Mouse (Mus musculus) thymus, adult 18-20 months (tissue): ENCODE results near the gene Arfgap1.

Experiments
- DNase-seq, 2 experiments: peaks; one replicate each; pipeline ENCODE4 v3.0.0; 2022; ENCODE audit warnings: mixed read lengths in 2 of 2

The Arfgap1 gene

DNA sequence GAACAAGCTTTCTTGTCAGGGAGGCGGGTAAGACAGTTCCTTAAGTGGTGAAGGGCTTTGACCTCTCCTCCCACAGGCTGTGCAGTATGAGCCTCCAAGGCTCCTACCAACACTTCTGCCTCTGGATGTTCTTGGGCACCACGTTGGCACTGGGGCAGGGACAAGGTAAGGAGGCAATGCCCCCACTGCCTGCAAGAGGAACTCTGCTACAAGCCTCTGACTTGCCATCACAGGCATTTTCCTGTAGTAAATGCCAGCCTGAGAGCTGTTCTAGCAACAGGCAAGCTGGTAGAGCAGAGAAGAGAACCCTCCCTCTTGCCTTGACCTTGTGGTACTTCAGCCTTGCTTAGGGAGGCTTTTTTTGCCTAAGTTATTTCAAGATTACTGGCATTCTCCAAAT is 19.4 kb downstream of the Arfgap1 start, which contains the start of gene Col20a1:
TSS of gene Col20a1 (plus strand) at position 87 of the 400 bp plus-strand sequence.
- no peak for DNase-seq

DNA sequence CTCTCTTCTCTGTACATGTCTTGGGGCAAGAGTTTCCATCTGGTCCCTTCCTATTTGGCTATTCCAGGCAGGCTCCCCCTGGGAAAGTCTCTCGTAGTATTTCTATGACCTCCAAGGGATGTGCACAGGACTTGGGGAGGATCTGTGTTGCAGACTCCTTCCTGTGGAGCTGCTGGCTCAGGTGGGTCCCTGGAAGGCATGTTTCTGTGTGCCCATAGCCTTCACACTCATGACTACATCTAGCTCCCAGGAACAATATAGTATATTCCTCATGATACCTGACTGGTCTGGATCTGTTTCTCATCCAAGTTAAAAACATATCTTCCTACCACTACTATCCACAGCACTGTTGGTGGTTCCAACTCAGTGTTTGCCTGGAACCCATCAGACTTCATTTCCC is 20.0 kb downstream of the Arfgap1 start:
- no peak for DNase-seq

GRCm38 (mm10) chr2:180987432-180988030 is 20.5 kb downstream of the Arfgap1 start:
- no peak for DNase-seq

- DNase-seq, result no peak
Measured at GRCm38 (mm10) chr2:180988347-180988913, 21.4 kb downstream of the Arfgap1 start.

- no peak for DNase-seq
Measured at GRCm38 (mm10) chr2:180988948-180989347, 21.9 kb downstream of the Arfgap1 start.

DNA sequence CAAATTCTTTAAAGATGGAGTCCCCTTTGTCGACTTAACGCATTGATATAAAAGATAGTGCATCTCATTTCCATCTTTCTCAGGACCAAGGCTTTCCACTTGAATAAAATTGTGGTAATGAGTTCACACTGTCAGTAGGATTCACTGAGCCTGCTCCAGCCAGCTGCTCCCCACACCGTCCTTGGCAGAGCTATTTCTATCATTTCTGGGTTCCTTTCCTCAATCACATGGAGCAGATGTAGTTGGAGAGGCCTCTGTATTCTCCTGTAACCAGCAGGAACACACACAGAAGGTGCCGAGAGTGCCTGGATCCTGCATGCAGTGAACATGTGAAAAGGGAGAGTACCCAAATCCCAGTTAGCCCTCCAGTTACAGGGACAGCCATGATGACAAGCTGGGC is 23.3 kb downstream of the Arfgap1 start:
- no peak for DNase-seq

GRCm38 (mm10) chr2:180994360-180994759 is 27.3 kb downstream of the Arfgap1 start:
- DNase-seq, result no peak

GRCm38 (mm10) chr2:180995457-180995856 is 28.4 kb downstream of the Arfgap1 start:
- no peak for DNase-seq

DNA sequence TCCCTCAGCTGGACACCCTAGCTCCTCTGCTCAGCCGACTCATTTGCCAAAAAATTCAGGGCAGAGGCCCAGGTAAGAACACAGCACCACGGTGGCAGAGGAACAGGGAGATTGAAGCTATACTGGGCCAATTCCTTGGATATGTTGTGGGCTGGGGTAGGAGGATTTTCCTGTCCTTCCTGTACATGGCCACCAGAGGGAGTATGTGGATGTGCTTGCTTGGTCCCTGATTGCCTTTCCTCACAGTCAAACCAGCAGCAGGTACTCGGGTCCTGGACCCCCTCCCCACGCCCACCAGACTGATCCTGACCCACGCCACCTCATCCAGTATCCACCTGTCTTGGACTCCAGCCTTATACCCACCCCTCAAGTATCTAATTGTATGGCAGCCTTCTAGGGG is 29.4 kb downstream of the Arfgap1 start:
- no peak for DNase-seq

GRCm38 (mm10) chr2:180996905-180997304 is 29.9 kb downstream of the Arfgap1 start:
- DNase-seq, result no peak

DNA sequence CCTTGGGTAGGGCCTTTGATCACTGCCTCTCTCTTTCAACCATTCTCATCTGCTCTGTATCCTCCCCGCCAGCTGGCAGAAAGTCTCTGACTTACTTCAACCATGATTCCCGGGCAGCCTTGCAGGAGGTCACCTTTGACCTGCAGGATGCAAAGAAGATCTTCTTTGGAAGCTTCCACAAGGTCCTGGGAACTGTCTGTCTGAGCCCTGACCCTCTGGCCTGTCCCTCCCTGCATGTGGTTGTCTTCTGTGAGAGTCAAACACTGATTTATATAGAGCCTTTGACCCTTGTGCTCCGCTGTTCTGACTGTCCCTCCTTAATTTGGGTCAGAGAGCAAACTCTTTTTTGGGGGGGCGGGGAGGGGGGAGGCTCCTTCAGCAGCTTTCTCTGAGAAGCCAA is 40.0 kb downstream of the Arfgap1 start:
- no peak for DNase-seq

GRCm38 (mm10) chr2:181008339-181008738 is 41.3 kb downstream of the Arfgap1 start:
- no peak for DNase-seq

DNA sequence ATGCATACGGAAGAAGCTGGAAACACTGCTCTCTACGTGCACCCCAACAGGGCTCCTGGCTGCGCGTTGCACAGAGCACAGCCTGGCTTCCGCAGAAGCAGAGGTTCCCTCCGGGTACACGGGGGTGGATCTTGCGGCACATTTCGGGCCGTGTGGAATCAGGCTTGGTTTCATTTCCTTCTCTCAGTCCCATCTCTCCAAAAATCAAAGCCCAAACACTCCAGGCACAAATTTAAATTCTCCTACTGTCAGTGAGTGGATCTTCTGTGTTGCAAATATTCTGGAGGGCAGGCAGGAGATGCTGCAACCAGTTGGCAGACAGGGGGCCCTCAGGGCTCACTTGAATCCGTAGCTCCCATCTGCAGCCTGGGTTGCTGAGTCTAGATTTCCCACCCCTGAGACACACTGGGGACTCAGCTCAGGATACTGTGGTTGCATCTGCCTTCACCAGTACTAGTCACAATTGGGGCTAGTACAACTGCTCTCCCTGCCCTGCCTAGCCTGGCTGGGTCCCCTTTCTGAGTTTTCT is 64.4 kb downstream of the Arfgap1 start:
- DNase-seq, result no peak
